Comparison of ENCODE assay signal across 16 mouse cellular contexts in genomic region chr13:82392908-82393307, GRCm38 (mm10).
DNase-seq lines count a peak whose midpoint lies in the region; ATAC-seq and TF ChIP-seq lines count a peak whose summit lies in the region.
"Had no signal": no experiment of that assay in that cellular context is flagged by ENCODE, and none has a peak within 500 bp of the region (broad histone marks: within the 10 kb centered on the region; RNA-seq: fewer than 3 reads in every experiment).

No protein-coding gene starts in this region.

- H3K9me3 ChIP-seq in embryonic facial prominence, embryonic 14.5 days (ENCODE audit: control insufficient read depth, low read length) = no peaks in the 10 kb centered on the region
- H3K9me3 ChIP-seq in embryonic facial prominence, embryonic 10.5 days = no peaks in the 10 kb centered on the region
- no peaks in the 10 kb centered on the region for H3K9me3 ChIP-seq in hindbrain, postnatal 0 days (ENCODE audit: low read length)
- H3K9me3 ChIP-seq in hindbrain, embryonic 11.5 days (ENCODE audit: control insufficient read depth, low read length) = no peaks in the 10 kb centered on the region
- H3K9me3 ChIP-seq: heart, embryonic 10.5 days; hindbrain, embryonic 15.5 days; limb, embryonic 10.5 days; liver, embryonic 15.5 days; midbrain, embryonic 12.5 days had no signal

- no peaks in the 10 kb centered on the region for H3K4me1 ChIP-seq in embryonic facial prominence, embryonic 14.5 days (ENCODE audit: control insufficient read depth, insufficient read depth, low read length)
- no peaks in the 10 kb centered on the region for H3K4me1 ChIP-seq in embryonic facial prominence, embryonic 10.5 days
- no peaks in the 10 kb centered on the region for H3K4me1 ChIP-seq in hindbrain, postnatal 0 days (ENCODE audit: insufficient read depth, low read length)
- H3K4me1 ChIP-seq in hindbrain, embryonic 11.5 days (replicated peaks; ENCODE audit: control insufficient read depth, insufficient read depth, low read length) = no peaks in the 10 kb centered on the region
- H3K4me1 ChIP-seq: heart, embryonic 10.5 days; hindbrain, embryonic 15.5 days; limb, embryonic 10.5 days; liver, embryonic 15.5 days; midbrain, embryonic 12.5 days had no signal

- H3K27me3 ChIP-seq in embryonic facial prominence, embryonic 14.5 days (replicated peaks; ENCODE audit: control insufficient read depth, insufficient read depth, low read length) = no peaks in the 10 kb centered on the region
- H3K27me3 ChIP-seq in embryonic facial prominence, embryonic 10.5 days (replicated peaks; ENCODE audit: low read depth, poor library complexity, severe bottlenecking) = no peaks in the 10 kb centered on the region
- no peaks in the 10 kb centered on the region for H3K27me3 ChIP-seq in hindbrain, postnatal 0 days (ENCODE audit: insufficient read depth, low read length)
- H3K27me3 ChIP-seq in hindbrain, embryonic 11.5 days (ENCODE audit: control insufficient read depth, insufficient read depth, low read length) = no peaks in the 10 kb centered on the region
- H3K27me3 ChIP-seq: hindbrain, embryonic 15.5 days; liver, embryonic 15.5 days; midbrain, embryonic 12.5 days had no signal

- no peak for ATAC-seq in embryonic facial prominence, embryonic 14.5 days (ENCODE audit: low read depth)
- ATAC-seq in hindbrain, postnatal 0 days = peak; percentile 51
- no peak for ATAC-seq in hindbrain, embryonic 11.5 days (ENCODE audit: low FRiP score)
- ATAC-seq: activated CD4-positive, CD25-positive, alpha-beta regulatory T cell, adult 4 months had no signal

- no peak overlapping the region for H3K27ac ChIP-seq in embryonic facial prominence, embryonic 14.5 days (replicated peaks; ENCODE audit: low read depth, low read length)
- H3K27ac ChIP-seq in embryonic facial prominence, embryonic 10.5 days (replicated peaks) = no peak overlapping the region
- no peak overlapping the region for H3K27ac ChIP-seq in hindbrain, postnatal 0 days
- no peak overlapping the region for H3K27ac ChIP-seq in hindbrain, embryonic 11.5 days (ENCODE audit: low read depth, low read length)
- H3K27ac ChIP-seq: heart, embryonic 10.5 days; hindbrain, embryonic 15.5 days; limb, embryonic 10.5 days; liver, embryonic 15.5 days; midbrain, embryonic 12.5 days had no signal

- H3K4me2 ChIP-seq in embryonic facial prominence, embryonic 14.5 days (ENCODE audit: low read depth, low read length) = no peak overlapping the region
- no peak overlapping the region for H3K4me2 ChIP-seq in hindbrain, postnatal 0 days (ENCODE audit: low read depth, low read length)
- H3K4me2 ChIP-seq in hindbrain, embryonic 11.5 days (replicated peaks; ENCODE audit: low read depth, low read length) = no peak overlapping the region
- H3K4me2 ChIP-seq: hindbrain, embryonic 15.5 days; liver, embryonic 15.5 days; midbrain, embryonic 12.5 days had no signal

- H3K4me3 ChIP-seq in embryonic facial prominence, embryonic 14.5 days (ENCODE audit: low read depth, low read length) = no peak overlapping the region
- no peak overlapping the region for H3K4me3 ChIP-seq in embryonic facial prominence, embryonic 10.5 days
- no peak overlapping the region for H3K4me3 ChIP-seq in hindbrain, postnatal 0 days (ENCODE audit: low read length)
- no peak overlapping the region for H3K4me3 ChIP-seq in hindbrain, embryonic 11.5 days (ENCODE audit: low read depth, low read length)
- H3K4me3 ChIP-seq: heart, embryonic 10.5 days; hindbrain, embryonic 15.5 days; limb, embryonic 10.5 days; liver, embryonic 15.5 days; midbrain, embryonic 12.5 days had no signal

- no peak for TF ChIP-seq CTCF in hindbrain, postnatal 0 days (IDR thresholded peaks at IDR 0.05; ENCODE audit: low read depth)

- no peaks in the 10 kb centered on the region for H3K36me3 ChIP-seq in embryonic facial prominence, embryonic 14.5 days (ENCODE audit: control insufficient read depth, insufficient read depth, low read length)
- H3K36me3 ChIP-seq in embryonic facial prominence, embryonic 10.5 days (replicated peaks) = no peaks in the 10 kb centered on the region
- no peaks in the 10 kb centered on the region for H3K36me3 ChIP-seq in hindbrain, postnatal 0 days (ENCODE audit: insufficient read depth, low read length)
- H3K36me3 ChIP-seq in hindbrain, embryonic 11.5 days (ENCODE audit: control insufficient read depth, insufficient read depth, low read length) = no peaks in the 10 kb centered on the region
- H3K36me3 ChIP-seq: heart, embryonic 10.5 days; hindbrain, embryonic 15.5 days; limb, embryonic 10.5 days; liver, embryonic 15.5 days; midbrain, embryonic 12.5 days had no signal

- peak; percentile 11 for DNase-seq in embryonic facial prominence, embryonic 14.5 days (ENCODE audit: low spot score)
- DNase-seq in embryonic facial prominence, embryonic 10.5 days (ENCODE audit: low spot score) = no peak
- peak; percentile 55 for DNase-seq in hindbrain, postnatal 0 days (ENCODE audit: low spot score)
- DNase-seq in hindbrain, embryonic 11.5 days (ENCODE audit: low spot score) = no peak
- peak; percentile 10 for DNase-seq in right cerebral cortex, adult 18-20 months
- DNase-seq in right cerebral cortex, postnatal 4 days = no peak
- peak; percentile 38 for DNase-seq in telencephalon, adult 2 months (ENCODE audit: low read depth, low spot score)
- DNase-seq in kidney, postnatal 36 days = no peak
- DNase-seq: retina, postnatal 1 day; thymus, postnatal 25 days had no signal

- H3K9ac ChIP-seq in embryonic facial prominence, embryonic 14.5 days (ENCODE audit: low read depth, low read length) = no peak overlapping the region
- H3K9ac ChIP-seq in hindbrain, postnatal 0 days (replicated peaks; ENCODE audit: low read length) = no peak overlapping the region
- no peak overlapping the region for H3K9ac ChIP-seq in hindbrain, embryonic 11.5 days (ENCODE audit: low read depth, low read length)
- H3K9ac ChIP-seq: hindbrain, embryonic 15.5 days; liver, embryonic 15.5 days; midbrain, embryonic 12.5 days had no signal

Comparison
In these comparisons a context has a peak if more than half of its experiments do, and no peak if none do; other contexts are left out.
1. DNase-seq: peak in embryonic facial prominence, embryonic 14.5 days (single experiment), hindbrain, postnatal 0 days (single experiment), right cerebral cortex, adult 18-20 months (single experiment) and telencephalon, adult 2 months (single experiment); none in embryonic facial prominence, embryonic 10.5 days (single experiment), hindbrain, embryonic 11.5 days (single experiment), right cerebral cortex, postnatal 4 days (single experiment) and kidney, postnatal 36 days (0 of 2).